Mouse (Mus musculus) hindbrain, embryonic 16.5 days (tissue): ENCODE measurements at regions not wholly inside any gene's neighbourhood (a gene's known extent, or its start where the extent isn't known, plus 50 kb on each side); places are given as distances from the start of the nearest gene placed in this dataset.
A peak's percentile ranks its signal among the peaks of the same experiment; 100 is the strongest.

Experiments
- ATAC-seq: fragments of 200-750 bp; cut with Nextera tagmentation; 2 replicates; pipeline ENCODE4 v1.8.0; 2017; ENCODE audit warnings: moderate TSS enrichment, moderate library complexity
- H3K27ac ChIP-seq: fragments of 300-500 bp; sonication (generic); 2 replicates; pipeline ENCODE4 v1.5.1; 2014; ENCODE audit warnings: low read depth, mild to moderate bottlenecking, control low read depth, low read length, moderate library complexity
- H3K27me3 ChIP-seq: fragments of 300-500 bp; sonication (generic); replicated peaks from 2 replicates; pipeline ENCODE4 v1.6.1; 2014; ENCODE audit warnings: low read length; ENCODE audit not compliant: control insufficient read depth, insufficient read depth
- H3K36me3 ChIP-seq: fragments of 300-500 bp; sonication (generic); 2 replicates; pipeline ENCODE4 v1.6.1; 2014; ENCODE audit warnings: mild to moderate bottlenecking, low read length, moderate library complexity, mixed read lengths; ENCODE audit not compliant: control insufficient read depth, insufficient read depth
- H3K4me1 ChIP-seq: fragments of 300-500 bp; sonication (generic); 2 replicates; pipeline ENCODE4 v1.6.1; 2014; ENCODE audit warnings: low read depth, low read length; ENCODE audit not compliant: control insufficient read depth, insufficient read depth
- H3K4me2 ChIP-seq: fragments of 300-500 bp; sonication (generic); 2 replicates; pipeline ENCODE4 v1.6.1; 2014; ENCODE audit warnings: mild to moderate bottlenecking, low read length, control low read depth, moderate library complexity
- H3K4me3 ChIP-seq: fragments of 300-500 bp; sonication (generic); 2 replicates; pipeline ENCODE4 v1.5.1; 2014; ENCODE audit warnings: mild to moderate bottlenecking, low read length, control low read depth, moderate library complexity
- H3K9ac ChIP-seq: fragments of 300-500 bp; sonication (generic); 2 replicates; pipeline ENCODE4 v1.6.1; 2014; ENCODE audit warnings: low read depth, mild to moderate bottlenecking, control low read depth, low read length, moderate library complexity
- H3K9me3 ChIP-seq: fragments of 300-500 bp; sonication (generic); 2 replicates; pipeline ENCODE4 v1.6.1; 2014; ENCODE audit warnings: mild to moderate bottlenecking, low read length, moderate library complexity; ENCODE audit not compliant: control insufficient read depth
- WGBS: fragments of 180-500 bp; shearing (Covaris S2); extraction: QIAGEN DNeasy Blood & Tissue Kit; methylation state at CpG from one replicate; pipeline ENCODE4 v1.1.7; 2014; 5-methylcytosine and 5-hydroxymethylcytosine counted together

- Histone ChIP-seq H3K4me3 (no peak overlapping the region), H3K27me3 (no peaks in the 10 kb centered on the region), H3K9me3 (no peaks in the 10 kb centered on the region), H3K27ac (no peak overlapping the region), H3K36me3 (no peaks in the 10 kb centered on the region), H3K9ac (no peak overlapping the region), H3K4me1 (no peaks in the 10 kb centered on the region; the same call in 1 of the 2 replicates), H3K4me2 (no peak overlapping the region)
- ATAC-seq, result no peak
- WGBS, result 79% methylated on average over 13 of the region's 13 CpGs
These were observed 146.8 kb upstream of the Mocs1 start for GRCm38 (mm10) chr17:49281344-49281743.

- H3K9ac ChIP-seq, result no peak overlapping the region
- no peaks in the 10 kb centered on the region for H3K36me3 ChIP-seq
- no peak overlapping the region for H3K27ac ChIP-seq
- WGBS, result 85% methylated on average over 10 of the region's 10 CpGs
- no peak overlapping the region for H3K4me2 ChIP-seq
- H3K27me3 ChIP-seq, result no peaks in the 10 kb centered on the region
- no peak overlapping the region for H3K4me3 ChIP-seq
- no peaks in the 10 kb centered on the region for H3K9me3 ChIP-seq
- no peak for ATAC-seq
- H3K4me1 ChIP-seq, result no peaks in the 10 kb centered on the region; the same call in 1 of the 2 replicates
These were observed 145.7 kb upstream of the Mocs1 start for GRCm38 (mm10) chr17:49282498-49282897.

- no peak overlapping the region for H3K9ac ChIP-seq
- no peak overlapping the region for H3K4me3 ChIP-seq
- no peak overlapping the region for H3K27ac ChIP-seq
- no peak for ATAC-seq
- H3K9me3 ChIP-seq, result no peaks in the 10 kb centered on the region
- no peaks in the 10 kb centered on the region; the same call in 1 of the 2 replicates for H3K4me1 ChIP-seq
- H3K36me3 ChIP-seq, result no peaks in the 10 kb centered on the region
- H3K4me2 ChIP-seq, result no peak overlapping the region
- no peaks in the 10 kb centered on the region for H3K27me3 ChIP-seq
- WGBS, result 81% methylated on average over 5 of the region's 5 CpGs
These were observed 144.7 kb upstream of the Mocs1 start for GRCm38 (mm10) chr17:49283491-49283890.

- no peak overlapping the region for H3K4me3 ChIP-seq
- H3K9me3 ChIP-seq, result no peaks in the 10 kb centered on the region
- H3K9ac ChIP-seq, result no peak overlapping the region
- no peaks in the 10 kb centered on the region for H3K36me3 ChIP-seq
- WGBS, result 45% methylated on average over 3 of the region's 3 CpGs
- H3K4me1 ChIP-seq, result no peaks in the 10 kb centered on the region
- no peaks in the 10 kb centered on the region for H3K27me3 ChIP-seq
- no peak overlapping the region for H3K4me2 ChIP-seq
- ATAC-seq, result peak; percentile 37; the same call in 1 of the 2 replicates
- no peak overlapping the region for H3K27ac ChIP-seq
These were observed 136.5 kb upstream of the Mocs1 start for GRCm38 (mm10) chr17:49291636-49292035.

- WGBS, result 75% methylated on average over 3 of the region's 3 CpGs
- Histone ChIP-seq H3K9me3 (no peaks in the 10 kb centered on the region), H3K9ac (no peak overlapping the region), H3K4me3 (no peak overlapping the region), H3K4me2 (no peak overlapping the region), H3K27ac (no peak overlapping the region), H3K36me3 (no peaks in the 10 kb centered on the region), H3K4me1 (peaks cover 4% of the 10 kb centered on the region; the same call in 1 of the 2 replicates), H3K27me3 (no peaks in the 10 kb centered on the region)
- peak; percentile 51; the same call in 1 of the 2 replicates for ATAC-seq
These were observed 123.7 kb upstream of the Mocs1 start for GRCm38 (mm10) chr17:49304461-49304860.

- Histone ChIP-seq H3K27ac (no peak overlapping the region), H3K4me3 (no peak overlapping the region), H3K27me3 (no peaks in the 10 kb centered on the region), H3K4me2 (no peak overlapping the region), H3K9ac (no peak overlapping the region), H3K36me3 (no peaks in the 10 kb centered on the region), H3K4me1 (peaks cover 4% of the 10 kb centered on the region; the same call in 1 of the 2 replicates), H3K9me3 (no peaks in the 10 kb centered on the region)
- ATAC-seq, result no peak
- 80% methylated on average over 6 of the region's 6 CpGs for WGBS
These were observed 123.0 kb upstream of the Mocs1 start for GRCm38 (mm10) chr17:49305116-49305515.

- Histone ChIP-seq H3K27me3 (no peaks in the 10 kb centered on the region), H3K4me2 (peak overlapping the region; percentile 41), H3K27ac (no peak overlapping the region), H3K9me3 (no peaks in the 10 kb centered on the region), H3K4me1 (peaks cover 4% of the 10 kb centered on the region; the same call in 1 of the 2 replicates), H3K4me3 (peak overlapping the region; percentile 8; the same call in 1 of the 2 replicates), H3K36me3 (no peaks in the 10 kb centered on the region), H3K9ac (0 out of 2 replicates have a peak overlapping the region, but pooled peaks have one; percentile 17)
- WGBS, result 13% methylated on average over 5 of the region's 5 CpGs
- ATAC-seq, result peak; percentile 95
These were observed 119.1 kb upstream of the Mocs1 start for GRCm38 (mm10) chr17:49309079-49309478.

- Histone ChIP-seq H3K4me1 (peaks cover 3% of the 10 kb centered on the region; the same call in 1 of the 2 replicates), H3K36me3 (no peaks in the 10 kb centered on the region), H3K9me3 (no peaks in the 10 kb centered on the region), H3K4me3 (no peak overlapping the region), H3K27me3 (no peaks in the 10 kb centered on the region), H3K4me2 (no peak overlapping the region), H3K27ac (no peak overlapping the region), H3K9ac (no peak overlapping the region)
- whole genome bisulfite sequencing, result 77% methylated on average over 2 of the region's 2 CpGs
- no peak for ATAC-seq
These were observed 114.0 kb upstream of the Mocs1 start for GRCm38 (mm10) chr17:49314196-49314595.

GRCm38 (mm10) chr17:49327524-49327923, 100.6 kb upstream of the Mocs1 start:
- Histone ChIP-seq H3K9me3 (no peaks in the 10 kb centered on the region), H3K27me3 (no peaks in the 10 kb centered on the region), H3K4me2 (no peak overlapping the region), H3K9ac (no peak overlapping the region), H3K4me3 (no peak overlapping the region), H3K27ac (no peak overlapping the region), H3K36me3 (no peaks in the 10 kb centered on the region), H3K4me1 (no peaks in the 10 kb centered on the region)
- 67% methylated on average over 4 of the region's 4 CpGs for WGBS
- ATAC-seq, result no peak

GRCm38 (mm10) chr17:49335318-49335717, 92.8 kb upstream of the Mocs1 start:
- H3K9me3 ChIP-seq, result peaks cover 2% of the 10 kb centered on the region; the same call in 1 of the 2 replicates
- H3K9ac ChIP-seq, result no peak overlapping the region
- ATAC-seq, result no peak
- no peaks in the 10 kb centered on the region for H3K27me3 ChIP-seq
- H3K36me3 ChIP-seq, result no peaks in the 10 kb centered on the region
- H3K4me3 ChIP-seq, result no peak overlapping the region
- H3K27ac ChIP-seq, result no peak overlapping the region
- WGBS, result 71% methylated on average over 5 of the region's 5 CpGs
- H3K4me1 ChIP-seq, result no peaks in the 10 kb centered on the region
- H3K4me2 ChIP-seq, result no peak overlapping the region
